Mouse (Mus musculus) ES-E14 (cell line): ENCODE measurements around the gene Nefh.

Experiments used
- CHD2 ChIP-seq: IDR thresholded peaks from 2 replicates; pipeline ENCODE4 v1.6.1; 2014; ENCODE audit warnings: mild to moderate bottlenecking, low read depth, low read length, inconsistent platforms
- HCFC1 ChIP-seq: IDR thresholded peaks from 2 replicates; pipeline ENCODE4 v1.6.1; 2012; ENCODE audit warnings: low read length, inconsistent platforms, borderline replicate concordance; ENCODE audit not compliant: insufficient read depth
- ZC3H11A ChIP-seq: IDR thresholded peaks from 2 replicates; pipeline ENCODE4 v1.6.1; 2012; ENCODE audit warnings: low read depth, mild to moderate bottlenecking, inconsistent platforms, low read length, borderline replicate concordance
- ZNF384 ChIP-seq: IDR thresholded peaks from 2 replicates; pipeline ENCODE4 v1.6.1; 2012; ENCODE audit warnings: low read depth, low read length, inconsistent platforms

- TF ChIP-seq ZC3H11A (no peak), HCFC1 (no peak), ZNF384 (no peak), CHD2 (no peak)
Observed at GRCm38 (mm10) chr11:4983538-4983937, 35.7 kb upstream of the Nefh start.
